Mouse (Mus musculus) large intestine, adult 2 months (tissue): Measurements from ENCODE around the gene Ndufa10. TPM values are rescaled to one million over a fixed set of nuclear protein-coding genes. Genes with fewer than 3 reads are reported as not detected.

Experiments used
- DNase-seq: peaks from one replicate; pipeline ENCODE4 v3.0.0-alpha.2; 2012; ENCODE audit warnings: low read depth, low spot score
- WGBS: fragments of 180-500 bp; shearing (Covaris S2); methylation state at CpG from one replicate; pipeline ENCODE4 v1.1.7; 2018; 5-methylcytosine and 5-hydroxymethylcytosine counted together
- polyA plus RNA-seq: library from polyadenylated mRNA; depleted of rRNA; stranded (reverse); fragments of >200 nt; gene quantifications from 2 replicates; pipeline ENCODE4 v1.2.3, GENCODE M21; 2012; rRNA removed

Gene Ndufa10
- polyA plus RNA-seq, 1 experiment = 130 TPM

DNA sequence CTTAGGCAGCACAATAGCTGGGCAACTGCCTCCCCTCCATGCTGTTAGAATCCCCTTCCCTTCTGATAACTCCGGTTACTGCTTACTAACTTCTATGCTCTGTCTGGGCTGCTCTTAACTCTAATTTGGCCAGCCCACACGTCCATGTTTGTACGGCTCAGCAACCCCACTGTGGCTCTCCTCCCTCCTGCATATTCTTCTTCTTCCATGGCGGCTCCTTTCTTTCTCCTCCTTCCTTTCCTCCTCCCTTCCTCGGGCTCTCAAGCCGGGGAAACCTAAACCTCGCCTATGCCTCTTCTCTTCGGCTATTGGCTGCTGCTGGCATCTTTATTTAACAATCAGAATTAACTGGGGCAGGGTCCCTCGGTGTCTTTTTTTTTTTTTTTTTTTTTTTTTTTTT, 40.9 kb downstream of the Ndufa10 start:
- DNase-seq = no peak
- WGBS = 70% methylated on average over 9 of the region's 9 CpGs

GRCm38 (mm10) chr1:92432098-92432497, 41.6 kb downstream of the Ndufa10 start:
- DNase-seq = no peak
- WGBS = 75% methylated on average over 4 of the region's 4 CpGs

DNA sequence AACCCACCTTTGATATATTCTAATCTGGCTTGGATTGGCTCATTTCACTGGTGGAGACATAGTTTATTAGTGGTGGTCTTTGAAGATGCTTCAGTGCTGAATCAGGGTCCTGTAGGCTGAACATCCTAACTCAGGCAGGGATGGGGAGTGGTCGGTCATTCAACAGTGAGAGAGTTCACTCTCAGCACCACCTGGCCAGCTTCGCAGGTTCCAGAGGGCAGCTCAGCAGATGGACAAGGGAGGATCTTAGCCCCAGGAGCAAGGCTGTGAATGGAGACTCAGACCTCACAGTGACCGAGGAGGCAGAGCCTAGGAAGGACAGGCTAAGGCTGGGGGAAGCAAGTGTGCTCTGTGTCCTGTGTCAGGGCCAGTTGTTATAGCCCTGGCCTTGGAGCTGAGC, 42.2 kb downstream of the Ndufa10 start:
- WGBS = 68% methylated on average over 3 of the region's 3 CpGs
- DNase-seq = no peak

DNA sequence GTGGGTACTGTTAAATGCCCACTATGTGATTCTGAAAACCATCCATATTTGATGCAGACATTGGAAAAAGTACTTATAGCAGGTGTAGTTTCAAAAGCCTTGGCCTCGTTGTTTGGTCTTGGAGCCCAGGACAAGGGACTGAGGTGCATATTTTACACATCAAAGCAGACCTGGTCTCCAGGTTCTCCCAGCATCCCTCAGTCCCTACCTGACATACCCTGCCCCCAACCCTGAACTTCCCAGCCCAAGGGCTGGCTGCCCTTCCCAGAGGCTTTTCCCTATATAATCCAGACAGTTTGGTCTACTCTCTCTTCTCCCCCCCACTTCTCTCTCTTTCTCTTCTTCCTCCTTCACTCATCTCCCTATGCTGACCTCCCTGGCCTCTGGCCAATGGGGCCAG, 42.7 kb downstream of the Ndufa10 start:
- DNase-seq = no peak
- WGBS = 100% methylated on average over 1 of the region's 1 CpGs

DNA sequence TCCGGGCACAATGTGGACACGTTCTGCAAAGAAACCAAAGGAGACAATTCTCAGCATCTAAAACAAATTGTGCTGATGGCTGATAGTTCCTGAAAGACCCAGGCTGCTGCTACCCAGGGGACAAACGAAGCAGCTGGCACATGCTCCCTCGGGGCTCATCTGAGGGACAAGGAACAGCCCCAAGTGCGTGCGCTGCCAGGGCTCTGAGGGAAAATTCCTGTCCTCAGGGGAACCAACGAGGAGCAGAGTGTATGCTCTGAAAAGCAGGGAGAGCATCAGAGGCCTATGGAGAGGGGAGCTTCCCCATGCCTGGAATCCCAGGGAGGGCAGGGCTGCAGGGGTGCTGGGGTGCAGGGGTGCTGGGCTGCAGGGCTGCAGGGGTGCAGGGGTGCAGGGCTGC, 48.9 kb downstream of the Ndufa10 start:
- 66% methylated on average over 7 of the region's 7 CpGs for WGBS
- no peak for DNase-seq

DNA sequence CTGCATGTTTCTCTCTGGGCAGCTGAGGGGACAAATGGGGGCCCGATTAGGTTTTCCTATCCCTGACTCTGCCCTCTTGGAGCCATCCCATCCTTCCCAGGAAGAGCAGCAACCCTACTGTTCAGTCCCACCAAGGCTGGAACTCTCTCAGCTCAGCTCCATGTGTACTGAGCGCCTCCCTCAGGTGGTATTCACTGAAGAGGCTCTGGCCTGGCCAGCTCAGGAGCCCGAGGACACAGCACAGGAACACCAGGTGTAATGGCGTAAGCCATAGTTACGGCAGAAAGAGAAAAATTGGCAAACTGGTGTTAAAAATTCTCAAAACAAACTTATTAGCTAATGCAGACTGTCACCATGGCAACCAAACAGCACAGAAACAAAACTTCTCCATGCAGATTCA, 68.5 kb downstream of the Ndufa10 start:
- WGBS = 54% methylated on average over 5 of the region's 5 CpGs
- no peak for DNase-seq

GRCm38 (mm10) chr1:92400556-92400955, 73.1 kb downstream of the Ndufa10 start:
- no peak for DNase-seq
- 74% methylated on average over 2 of the region's 2 CpGs for WGBS

DNA sequence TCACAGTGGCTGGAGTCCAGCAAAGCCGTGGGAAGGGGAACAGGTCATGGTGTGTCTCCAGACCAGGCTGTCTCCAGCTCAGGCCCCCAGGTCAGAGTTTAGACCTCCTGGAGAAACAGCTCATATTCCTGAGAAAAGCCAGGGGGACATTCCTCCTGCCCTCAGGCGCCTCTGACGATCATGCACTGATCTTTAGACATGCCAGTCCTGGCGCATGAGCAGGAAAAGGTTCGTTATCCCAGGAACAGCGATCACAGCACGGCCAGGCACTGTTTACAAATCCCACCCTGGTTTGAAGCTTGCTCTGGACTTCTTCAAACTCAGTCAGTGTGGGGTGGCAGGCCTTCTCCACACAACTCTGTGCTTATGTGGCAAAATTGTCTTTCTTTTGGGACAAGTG, 75.1 kb downstream of the Ndufa10 start:
- 51% methylated on average over 7 of the region's 7 CpGs for WGBS
- DNase-seq = no peak

- DNase-seq = no peak
- WGBS = 39% methylated on average over 12 of the region's 12 CpGs
Measured at GRCm38 (mm10) chr1:92397511-92398051, 76.1 kb downstream of the Ndufa10 start.

DNA sequence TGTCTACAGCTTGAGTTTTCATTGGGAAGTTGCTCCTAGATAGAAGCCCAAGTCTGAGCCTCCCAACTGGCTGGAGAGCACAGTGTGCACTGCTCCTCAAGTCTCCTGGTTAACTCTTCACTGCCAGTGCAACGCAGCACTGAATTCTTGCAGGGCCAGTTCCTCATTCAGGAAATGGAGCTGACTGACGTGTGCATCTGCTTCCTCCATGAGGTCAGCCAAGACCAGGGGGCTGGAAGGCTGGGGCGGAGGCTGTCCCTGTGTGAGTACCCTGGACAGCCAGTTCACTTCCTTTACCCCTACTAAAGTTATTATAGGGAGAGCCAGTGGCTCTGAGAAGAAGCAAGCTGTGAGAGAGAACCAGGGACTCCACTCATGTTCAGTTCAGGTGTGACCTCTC, 79.4 kb downstream of the Ndufa10 start:
- DNase-seq = no peak
- WGBS = 58% methylated on average over 3 of the region's 3 CpGs

GRCm38 (mm10) chr1:92393166-92393565, 80.5 kb downstream of the Ndufa10 start:
- WGBS = 83% methylated on average over 6 of the region's 6 CpGs
- DNase-seq = no peak

Other genes starting within 250 kb of the Ndufa10 start
- gene Olfr1416, start 11.3 kb upstream of the Ndufa10 start, polyA plus RNA-seq = not detected in 2 replicates
- gene Olfr1415, start 22.2 kb upstream of the Ndufa10 start, polyA plus RNA-seq = not detected in 2 replicates
- gene Olfr1414, start 44.8 kb upstream of the Ndufa10 start, polyA plus RNA-seq = not detected in 2 replicates
- gene Olfr1413, start 97.5 kb upstream of the Ndufa10 start, polyA plus RNA-seq = not detected in 2 replicates
- not detected in 2 replicates for gene Olfr1412, start 111.9 kb upstream of the Ndufa10 start, polyA plus RNA-seq
- not detected in 2 replicates for gene Olfr1411, start 120.6 kb upstream of the Ndufa10 start, polyA plus RNA-seq
- gene Olfr1410, start 131.9 kb upstream of the Ndufa10 start, polyA plus RNA-seq = not detected in 2 replicates
- gene Olfr12, start 143.9 kb upstream of the Ndufa10 start, polyA plus RNA-seq = not detected in 2 replicates
- gene Cops9, start 168.1 kb upstream of the Ndufa10 start, polyA plus RNA-seq = 108 and 129 TPM in 2 replicates
- 0.19 and 0.38 TPM in 2 replicates for gene Otos, start 175.0 kb upstream of the Ndufa10 start, polyA plus RNA-seq